Mouse (Mus musculus) cerebellum, adult 11-12 months (tissue): ENCODE measurements around the gene Lpin2.

Experiments used
- DNase-seq: peaks from one replicate; pipeline ENCODE4 v3.0.0; 2022

Gene Lpin2

GRCm38 (mm10) chr17:71177336-71177735, 5.0 kb upstream of the Lpin2 start:
- DNase-seq = no peak

GRCm38 (mm10) chr17:71177949-71178348, 4.4 kb upstream of the Lpin2 start:
- DNase-seq = no peak

GRCm38 (mm10) chr17:71178530-71179181, 3.7 kb upstream of the Lpin2 start:
- no peak for DNase-seq

- DNase-seq = no peak
Observed at GRCm38 (mm10) chr17:71179551-71180309, 2.6 kb upstream of the Lpin2 start.

- DNase-seq = no peak
Observed at GRCm38 (mm10) chr17:71180601-71181000, 1.8 kb upstream of the Lpin2 start.

- DNase-seq = peak; percentile 83
Observed at GRCm38 (mm10) chr17:71182871-71183656, 704 bp downstream of the Lpin2 start.

- no peak for DNase-seq
Observed at GRCm38 (mm10) chr17:71183657-71184261, 1.4 kb downstream of the Lpin2 start.

GRCm38 (mm10) chr17:71184356-71185111, 2.2 kb downstream of the Lpin2 start:
- no peak for DNase-seq

GRCm38 (mm10) chr17:71185368-71185767, 3.0 kb downstream of the Lpin2 start:
- DNase-seq = no peak

- DNase-seq = no peak
Observed at GRCm38 (mm10) chr17:71190589-71190988, 8.2 kb downstream of the Lpin2 start.

- DNase-seq = no peak
Observed at GRCm38 (mm10) chr17:71191063-71191462, 8.7 kb downstream of the Lpin2 start.

GRCm38 (mm10) chr17:71191651-71192419, 9.5 kb downstream of the Lpin2 start:
- DNase-seq = no peak

GRCm38 (mm10) chr17:71193019-71193418, 10.7 kb downstream of the Lpin2 start:
- no peak for DNase-seq

GRCm38 (mm10) chr17:71193485-71193884, 11.1 kb downstream of the Lpin2 start:
- no peak for DNase-seq

- DNase-seq = no peak
Observed at GRCm38 (mm10) chr17:71194906-71195632, 12.7 kb downstream of the Lpin2 start.

- DNase-seq = no peak
Observed at GRCm38 (mm10) chr17:71195633-71196391, 13.5 kb downstream of the Lpin2 start.

GRCm38 (mm10) chr17:71196415-71196814, 14.1 kb downstream of the Lpin2 start:
- no peak for DNase-seq

- no peak for DNase-seq
Observed at GRCm38 (mm10) chr17:71199346-71199745, 17.0 kb downstream of the Lpin2 start.

GRCm38 (mm10) chr17:71202136-71202535, 19.8 kb downstream of the Lpin2 start:
- DNase-seq = no peak
